Mouse (Mus musculus): ENCODE results near the gene Sh3bgrl2. TPM values are rescaled to one million over a fixed set of nuclear protein-coding genes. Genes with fewer than 3 reads are reported as not detected.

Gene Sh3bgrl2
- polyA plus RNA-seq (2015; fragmentation: Illumina TruSeq; extraction: RNeasy Lipid Tissue Mini Kit (QIAGEN cat#74804); ENCODE audit: insufficient read depth, low read depth, low replicate concordance) = 2.4 TPM

GRCm38 (mm10) chr9:83547830-83548689, at the start of gene Sh3bgrl2:
Gene Sh3bgrl2 (plus strand): TSS chr9:83548327.

Other genes with a start within 250 kb of the Sh3bgrl2 start
- 0.89 TPM for gene Lca5, start 107.2 kb upstream of the Sh3bgrl2 start, polyA plus RNA-seq (2015; fragmentation: Illumina TruSeq; extraction: RNeasy Lipid Tissue Mini Kit (QIAGEN cat#74804); ENCODE audit: insufficient read depth, low read depth, low replicate concordance)